Mouse (Mus musculus) CH12.LX (cell line): ENCODE data around the gene Fndc10. TPM values are rescaled to one million over a fixed set of nuclear protein-coding genes. Genes with fewer than 3 reads are reported as not detected.
A peak's percentile ranks its signal among the peaks of the same experiment; 100 is the strongest.
"Not testable (repeated sequence)": the region's sequence is repeated elsewhere in the genome, so short reads cannot be mapped to it uniquely, and the experiment has no call there.

Source experiments
- DNase-seq: peaks from one replicate; pipeline ENCODE4 v3.0.0-alpha.2; 2013; ENCODE audit errors: extremely low read depth
- H3K27ac ChIP-seq: 2 replicates; pipeline ENCODE4 v1.5.1; 2012; ENCODE audit warnings: low read depth, mild to moderate bottlenecking, control low read depth, moderate library complexity; ENCODE audit not compliant: insufficient read depth
- H3K27me3 ChIP-seq: replicated peaks from 2 replicates; pipeline ENCODE3; 2012; ENCODE audit warnings: inconsistent platforms
- H3K36me3 ChIP-seq, 2 experiments: replicated peaks in 1 of 2; 2 replicates each; pipeline versions ENCODE3 to v1.6.1; 2012; ENCODE audit warnings: inconsistent platforms in 1 of 2, low read length in 1 of 2, mild to moderate bottlenecking in 1 of 2, mixed read lengths in 1 of 2, moderate library complexity in 1 of 2; ENCODE audit not compliant: control insufficient read depth in 1 of 2, insufficient read depth in 1 of 2
- H3K4me1 ChIP-seq, 2 experiments: 2 replicates each; pipeline ENCODE4 v1.6.1; 2012; ENCODE audit warnings: inconsistent platforms in 1 of 2, moderate library complexity in 1 of 2; ENCODE audit not compliant: insufficient read depth in 2 of 2, control insufficient read depth in 1 of 2
- H3K4me2 ChIP-seq: 2 replicates; pipeline ENCODE4 v1.6.1; 2012; ENCODE audit warnings: low read depth, mild to moderate bottlenecking, control low read depth; ENCODE audit not compliant: poor library complexity, insufficient read depth, severe bottlenecking
- H3K4me3 ChIP-seq, 3 experiments: fragments of 150-350 bp in 1 of 3; sonication (generic) in 1 of 3; replicated peaks in 1 of 3; 2 replicates each; pipeline versions ENCODE3 to v1.5.1; 2011 to 2012; ENCODE audit warnings: low read depth in 2 of 3, low read length in 2 of 3, mild to moderate bottlenecking in 2 of 3, moderate library complexity in 2 of 3, control low read depth in 1 of 3, improper control_type of control experiment in 1 of 3, inconsistent platforms in 1 of 3, mixed read lengths in 1 of 3; ENCODE audit not compliant: poor library complexity in 1 of 3
- H3K79me2 ChIP-seq: replicated peaks from 2 replicates; pipeline ENCODE4 v1.6.1; 2012; ENCODE audit warnings: mild to moderate bottlenecking, moderate library complexity; ENCODE audit not compliant: control insufficient read depth, poor library complexity, insufficient read depth, severe bottlenecking; ENCODE audit errors: extremely low read depth
- H3K9ac ChIP-seq: 2 replicates; pipeline ENCODE4 v1.6.1; 2012; ENCODE audit warnings: low read depth, mild to moderate bottlenecking, control low read depth, moderate library complexity; ENCODE audit not compliant: insufficient read depth
- H3K9me3 ChIP-seq: replicated peaks from 2 replicates; pipeline ENCODE3; 2012; ENCODE audit warnings: low read length, inconsistent platforms, mixed read lengths
- ETS1 ChIP-seq: conservative IDR thresholded peaks from 2 replicates; pipeline ENCODE4 v1.6.1; 2012; ENCODE audit warnings: low read depth, mild to moderate bottlenecking, inconsistent platforms, low read length, improper control_type of control experiment, moderate library complexity
- JUND ChIP-seq: conservative IDR thresholded peaks from 2 replicates; pipeline ENCODE4 v1.6.1; 2011; ENCODE audit warnings: low read depth, low read length, improper control_type of control experiment
- MAX ChIP-seq: IDR thresholded peaks from 2 replicates; pipeline ENCODE4 v1.6.1; 2011; ENCODE audit warnings: low read length, improper control_type of control experiment
- MYC ChIP-seq: IDR thresholded peaks from 2 replicates; pipeline ENCODE4 v1.6.1; 2011; ENCODE audit warnings: low read depth, mild to moderate bottlenecking, improper control_type of control experiment, low read length
- RAD21 ChIP-seq: IDR thresholded peaks from 2 replicates; pipeline ENCODE4 v1.6.1; 2011; ENCODE audit warnings: low read depth, mild to moderate bottlenecking, low read length, improper control_type of control experiment, moderate library complexity
- USF1 ChIP-seq: IDR thresholded peaks from 2 replicates; pipeline ENCODE4 v1.6.1; 2014; ENCODE audit warnings: low read depth, mild to moderate bottlenecking, inconsistent platforms, low read length, improper control_type of control experiment
- USF2 ChIP-seq: conservative IDR thresholded peaks from 2 replicates; pipeline ENCODE4 v1.6.1; 2011; ENCODE audit warnings: low read depth, low read length, improper control_type of control experiment
- ZNF384 ChIP-seq: IDR thresholded peaks from 2 replicates; pipeline ENCODE4 v1.6.1; 2012; ENCODE audit warnings: low read depth, low read length, improper control_type of control experiment, inconsistent platforms
- dilution Hi-C: fragments of 300-500 bp; cut with MboI; formaldehyde crosslinking; loops from 2 replicates; pipeline ENCODE4 v1.14.3; 2020; ENCODE audit warnings: low sequenced_read_pairs; ENCODE audit not compliant: extremely low pct_unique_long_range_greater_than_20kb, extremely low pct_ligation_motif_present
- in situ Hi-C: fragments of 300-500 bp; cut with MboI; formaldehyde crosslinking; loops from 3 replicates; pipeline ENCODE4 v1.14.3; 2019; ENCODE audit warnings: low sequenced_read_pairs, low pct_ligation_motif_present, low pct_unique_long_range_greater_than_20kb, mixed read lengths
- polyA plus RNA-seq: library from polyadenylated mRNA; unstranded; fragments of >175 nt; gene quantifications from 2 replicates; pipeline ENCODE4 v1.2.1, GENCODE M21; 2012; ENCODE audit warnings: low read depth; ENCODE audit not compliant: insufficient read length
- total RNA-seq, 2 experiments: library from RNA; depleted of rRNA; stranded (reverse); fragments of 300-350 nt in 1 of 2; fragments of >200 nt in 1 of 2; gene quantifications; 2 replicates each; pipeline ENCODE4 v1.2.3; 2012 to 2014

Fndc10 gene
- total and polyA plus RNA-seq, 3 experiments, result 1.3 to 3.2 (median 1.7) TPM

DNA sequence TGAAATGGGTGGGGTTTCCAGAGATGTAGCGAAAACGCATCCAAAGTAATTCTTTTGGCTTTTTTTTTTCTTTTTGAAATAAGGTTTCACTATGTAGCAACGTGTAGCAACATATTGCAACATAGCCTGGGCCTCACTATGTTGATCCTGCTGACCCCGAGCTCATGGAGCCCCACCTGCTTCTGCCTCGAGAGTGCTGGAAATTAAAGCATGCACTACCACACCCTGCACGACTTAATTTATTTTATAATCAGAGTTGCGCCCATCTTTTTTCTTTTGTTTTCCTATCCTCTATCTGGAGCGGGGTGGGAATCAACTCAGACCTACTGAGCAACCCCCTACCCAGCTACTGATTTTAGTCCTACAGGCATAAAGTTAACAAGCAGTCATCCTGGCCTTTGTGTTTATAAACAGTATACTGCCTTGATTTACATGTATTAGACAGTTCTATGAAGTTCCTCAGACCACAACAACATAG lies 24.5 kb upstream of the Fndc10 start:
- TF ChIP-seq MAX (no peak), ZNF384 (peak; percentile 20; the same call in 1 of the 2 replicates), MYC (no peak), RAD21 (no peak), ETS1 (0 out of 2 replicates have a peak, but pooled peaks have one; percentile 4), JUND (no peak)
- 0 out of 2 replicates have a peak overlapping the region, but pooled peaks have one; percentile 25 for H3K9ac ChIP-seq

GRCm38 (mm10) chr4:155670236-155670635 lies 23.9 kb upstream of the Fndc10 start:
- H3K9me3 ChIP-seq, DNase-seq, H3K79me2 ChIP-seq, H3K27ac ChIP-seq, H3K4me2 ChIP-seq, H3K27me3 ChIP-seq, H3K9ac ChIP-seq, dilution Hi-C loops, in situ Hi-C loops, H3K4me3 ChIP-seq: not testable (repeated sequence)
- Histone ChIP-seq H3K36me3 (peaks cover 10 to 24% of the 10 kb centered on the region in 2 experiments), H3K4me1 (peaks cover 3 to 19% of the 10 kb centered on the region in 2 experiments)

More for the DNA sequence above, 24.5 kb upstream of the Fndc10 start:
- no peak overlapping the region for H3K27ac ChIP-seq
- H3K36me3 ChIP-seq, result peaks cover 16 to 28% of the 10 kb centered on the region in 2 experiments
- no peaks in the 10 kb centered on the region for H3K79me2 ChIP-seq
- peak overlapping the region; percentile 85 to 94 (median 93) for H3K4me3 ChIP-seq
- in situ Hi-C loops (no loop called here), dilution Hi-C loops (no loop called here)
- peaks cover 3 to 25% of the 10 kb centered on the region in 2 experiments for H3K4me1 ChIP-seq
- peak overlapping the region; percentile 69 for H3K4me2 ChIP-seq
- H3K9me3 ChIP-seq, result no peaks in the 10 kb centered on the region
- no peaks in the 10 kb centered on the region for H3K27me3 ChIP-seq
- no peak for DNase-seq

- Histone ChIP-seq H3K9ac (no peak overlapping the region), H3K79me2 (no peaks in the 10 kb centered on the region), H3K4me1 (peaks cover 3 to 8% of the 10 kb centered on the region in 2 experiments), H3K27ac (no peak overlapping the region), H3K4me3 (no peak overlapping the region), H3K36me3 (peaks cover 10 to 16% of the 10 kb centered on the region in 2 experiments), H3K4me2 (no peak overlapping the region), H3K9me3 (no peaks in the 10 kb centered on the region), H3K27me3 (no peaks in the 10 kb centered on the region)
- no peak for DNase-seq
- in situ Hi-C loops, result no loop called here
- peak; percentile 69 for TF ChIP-seq ZNF384
- TF ChIP-seq USF2, result no peak
- no peak for TF ChIP-seq USF1
- TF ChIP-seq MYC, result no peak
- dilution Hi-C loops, result no loop called here
These were observed 22.1 kb upstream of the Fndc10 start for GRCm38 (mm10) chr4:155672082-155672481.
